Mouse (Mus musculus) stomach, embryonic 16.5 days (tissue): ENCODE measurements around the gene Denr. TPM values are rescaled to one million over a fixed set of nuclear protein-coding genes. Genes with fewer than 3 reads are reported as not detected.
A peak's percentile ranks its signal among the peaks of the same experiment; 100 is the strongest.

Source experiments
- ATAC-seq: fragments of 200-750 bp; cut with Nextera tagmentation; 2 replicates; pipeline ENCODE4 v1.8.0; 2017; ENCODE audit warnings: moderate number of reproducible peaks, moderate TSS enrichment; ENCODE audit not compliant: insufficient read depth, low FRiP score
- H3K27ac ChIP-seq: fragments of 300-500 bp; sonication (generic); 2 replicates; pipeline ENCODE4 v1.5.1; 2014; ENCODE audit warnings: low read length
- H3K27me3 ChIP-seq: fragments of 300-500 bp; sonication (generic); 2 replicates; pipeline ENCODE4 v1.6.1; 2014; ENCODE audit warnings: low read length, control low read depth, mixed read lengths; ENCODE audit not compliant: control insufficient read depth, insufficient read depth
- H3K36me3 ChIP-seq: fragments of 300-500 bp; sonication (generic); 2 replicates; pipeline ENCODE4 v1.6.1; 2014; ENCODE audit warnings: low read length; ENCODE audit not compliant: control insufficient read depth, insufficient read depth
- H3K4me1 ChIP-seq: fragments of 300-500 bp; sonication (generic); 2 replicates; pipeline ENCODE4 v1.6.1; 2014; ENCODE audit warnings: low read length, control low read depth, mixed read lengths; ENCODE audit not compliant: control insufficient read depth, insufficient read depth
- H3K4me2 ChIP-seq: fragments of 300-500 bp; sonication (generic); 2 replicates; pipeline ENCODE4 v1.6.1; 2014; ENCODE audit warnings: low read depth, low read length, mixed read lengths
- H3K4me3 ChIP-seq: fragments of 300-500 bp; sonication (generic); replicated peaks from 2 replicates; pipeline ENCODE4 v1.5.1; 2014; ENCODE audit warnings: mild to moderate bottlenecking, low read length
- H3K9ac ChIP-seq: fragments of 300-500 bp; sonication (generic); 2 replicates; pipeline ENCODE4 v1.6.1; 2014; ENCODE audit warnings: low read length
- H3K9me3 ChIP-seq: fragments of 300-500 bp; sonication (generic); replicated peaks from 2 replicates; pipeline ENCODE4 v1.6.1; 2016; ENCODE audit warnings: low read length, control low read depth; ENCODE audit not compliant: control insufficient read depth
- WGBS: fragments of 180-500 bp; shearing (Covaris S2); extraction: QIAGEN DNeasy Blood & Tissue Kit; methylation state at CpG from one replicate; pipeline ENCODE4 v1.1.7; 2014; 5-methylcytosine and 5-hydroxymethylcytosine counted together
- polyA plus RNA-seq: library from polyadenylated mRNA; unstranded; fragments of >200 nt; fragmentation: Nextera tagmentation; extraction: Ambion mirVana; gene quantifications from 2 replicates; pipeline ENCODE4 v1.2.1, GENCODE M21; 2015

Gene Denr
- polyA plus RNA-seq, 1 experiment from 2014 or later = 132 TPM

DNA sequence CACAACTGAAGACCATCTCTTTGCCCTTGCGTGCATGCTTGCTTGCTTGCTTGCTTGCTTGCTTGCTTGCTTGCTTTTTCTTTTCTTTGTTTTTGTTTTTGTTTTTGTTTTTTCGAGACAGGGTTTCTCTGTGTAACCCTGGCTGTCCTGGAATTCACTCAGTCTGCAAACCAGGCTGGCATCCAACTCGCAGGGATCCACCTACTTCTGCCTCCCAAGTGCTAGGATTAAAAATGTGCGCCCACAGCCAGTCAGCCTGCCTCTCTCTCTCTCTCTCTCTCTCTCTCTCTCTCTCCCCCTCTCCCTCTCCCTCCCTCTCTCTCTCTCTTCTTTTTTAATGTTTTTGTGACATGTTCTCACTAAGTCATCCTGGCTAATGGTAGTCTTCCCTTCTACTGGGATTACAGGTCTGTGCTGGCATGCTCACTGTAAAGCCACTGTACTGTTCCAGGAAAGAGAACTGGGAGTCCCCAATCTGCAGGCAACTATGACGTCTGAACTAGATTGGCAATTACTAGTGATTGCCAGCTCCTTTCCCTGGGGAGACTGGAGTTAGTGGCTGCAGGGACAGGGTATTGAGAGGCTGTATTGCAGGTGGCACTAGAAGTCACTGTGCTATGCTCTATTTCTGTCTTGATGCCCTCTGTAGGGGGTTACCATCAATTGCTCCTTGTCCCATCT is 45.5 kb downstream of the Denr start:
- H3K27me3 ChIP-seq = no peaks in the 10 kb centered on the region
- H3K9ac ChIP-seq = no peak overlapping the region
- no peaks in the 10 kb centered on the region for H3K36me3 ChIP-seq
- WGBS = 63% methylated on average over 5 of the region's 5 CpGs
- no peak for ATAC-seq
- H3K4me3 ChIP-seq = no peak overlapping the region
- no peaks in the 10 kb centered on the region for H3K9me3 ChIP-seq
- no peak overlapping the region for H3K27ac ChIP-seq
- H3K4me1 ChIP-seq = no peaks in the 10 kb centered on the region
- H3K4me2 ChIP-seq = no peak overlapping the region

DNA sequence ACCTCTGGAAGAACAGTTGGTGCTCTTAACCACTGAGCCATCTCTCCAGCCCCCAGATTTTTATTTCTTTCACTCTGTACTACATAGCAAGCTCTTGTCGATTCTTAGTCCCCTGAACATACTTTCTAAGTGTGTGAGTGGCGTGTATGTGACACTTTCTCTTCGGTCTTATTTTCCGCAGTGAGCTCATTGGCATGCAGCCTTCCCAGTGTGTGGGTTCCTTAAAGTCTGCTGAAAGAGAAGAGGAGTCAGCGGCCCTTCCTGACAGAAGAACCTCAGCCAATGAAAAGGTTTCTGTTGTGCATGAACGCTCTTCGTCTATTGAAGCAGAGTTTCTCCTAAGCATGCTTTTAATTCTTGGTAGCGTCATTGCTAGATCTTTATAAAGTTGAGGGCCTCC is 50.2 kb downstream of the Denr start:
- WGBS = 91% methylated on average over 8 of the region's 8 CpGs

DNA sequence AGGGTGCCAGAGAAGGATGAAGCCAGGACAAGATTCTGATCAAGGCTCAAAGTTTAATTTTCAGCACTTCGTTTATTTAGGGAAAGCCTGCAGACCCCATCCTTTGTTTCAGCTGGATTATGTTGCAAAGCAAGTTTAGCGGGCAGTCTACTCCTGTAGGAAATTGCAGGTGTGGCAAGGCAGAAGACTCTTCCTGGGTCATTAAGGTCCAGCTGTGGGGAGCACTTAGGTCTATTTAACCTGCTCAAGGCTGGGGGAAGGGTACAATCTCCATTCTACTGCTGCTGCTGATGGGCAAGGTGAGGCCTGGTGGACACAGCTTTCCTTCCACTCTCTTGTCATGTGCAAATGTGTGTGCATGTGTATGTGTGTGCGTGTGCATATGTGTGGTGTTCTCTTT is 52.0 kb downstream of the Denr start:
- no peaks in the 10 kb centered on the region for H3K9me3 ChIP-seq
- H3K27ac ChIP-seq = no peak overlapping the region
- no peak overlapping the region for H3K9ac ChIP-seq
- H3K36me3 ChIP-seq = no peaks in the 10 kb centered on the region
- peaks cover 3% of the 10 kb centered on the region for H3K4me1 ChIP-seq
- no peak overlapping the region for H3K4me3 ChIP-seq
- H3K4me2 ChIP-seq = no peak overlapping the region
- ATAC-seq = no peak
- no peaks in the 10 kb centered on the region for H3K27me3 ChIP-seq
- 68% methylated on average over 3 of the region's 3 CpGs for WGBS

More for the DNA sequence above, 50.2 kb downstream of the Denr start:
- Histone ChIP-seq H3K9me3 (no peaks in the 10 kb centered on the region), H3K4me2 (no peak overlapping the region), H3K4me1 (peaks cover 3% of the 10 kb centered on the region; the same call in 1 of the 2 replicates), H3K36me3 (no peaks in the 10 kb centered on the region), H3K27me3 (no peaks in the 10 kb centered on the region), H3K27ac (no peak overlapping the region), H3K4me3 (no peak overlapping the region), H3K9ac (no peak overlapping the region)
- ATAC-seq = no peak

DNA sequence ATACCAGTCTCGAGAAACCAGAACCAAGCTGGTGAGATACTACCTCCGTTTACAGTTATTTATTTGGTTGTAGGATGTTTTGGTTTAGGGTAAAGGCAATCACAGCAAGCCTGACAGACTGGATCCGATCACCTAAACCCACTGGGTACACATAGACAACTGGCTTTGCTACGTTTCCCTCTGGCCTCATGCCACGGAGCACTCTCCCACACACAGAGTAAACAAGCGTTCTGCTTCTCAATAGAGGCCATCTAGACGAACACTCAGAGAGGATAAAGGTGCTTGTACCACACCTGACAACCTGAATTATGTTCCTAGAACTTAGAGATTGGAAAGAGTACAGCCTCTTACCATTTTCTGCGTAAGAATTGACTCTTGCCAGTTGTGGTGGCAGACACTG is 53.2 kb downstream of the Denr start:
- Histone ChIP-seq H3K27ac (no peak overlapping the region), H3K4me1 (peaks cover 5% of the 10 kb centered on the region), H3K4me3 (no peak overlapping the region), H3K36me3 (no peaks in the 10 kb centered on the region), H3K9me3 (no peaks in the 10 kb centered on the region), H3K27me3 (no peaks in the 10 kb centered on the region), H3K9ac (no peak overlapping the region), H3K4me2 (no peak overlapping the region)
- peak; percentile 50; the same call in 1 of the 2 replicates for ATAC-seq
- 51% methylated on average over 8 of the region's 8 CpGs for WGBS

DNA sequence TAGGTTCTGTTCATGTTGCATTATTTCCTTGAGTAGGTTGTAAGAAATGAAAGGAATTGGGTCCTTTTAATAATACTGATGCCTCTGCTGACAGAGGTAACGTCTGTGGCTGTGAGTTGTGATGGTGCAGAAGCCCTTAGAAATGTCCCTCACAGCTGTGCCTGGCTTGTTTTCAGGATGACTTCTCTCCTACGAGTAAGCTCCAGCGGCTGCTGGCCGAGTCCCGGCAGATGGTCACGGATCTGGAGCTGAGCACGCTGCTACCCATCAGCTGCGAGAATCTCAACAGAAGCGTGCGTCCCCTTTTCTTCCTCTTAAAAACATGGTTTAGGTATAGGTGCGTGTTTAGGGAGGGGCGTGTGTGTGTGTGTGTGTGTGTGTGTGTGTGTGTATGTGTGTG is 54.1 kb downstream of the Denr start:
- H3K4me2 ChIP-seq = no peak overlapping the region
- H3K9ac ChIP-seq = no peak overlapping the region
- no peak overlapping the region for H3K27ac ChIP-seq
- no peak overlapping the region for H3K4me3 ChIP-seq
- H3K36me3 ChIP-seq = no peaks in the 10 kb centered on the region
- ATAC-seq = no peak
- no peaks in the 10 kb centered on the region for H3K27me3 ChIP-seq
- H3K9me3 ChIP-seq = no peaks in the 10 kb centered on the region
- WGBS = 77% methylated on average over 12 of the region's 12 CpGs
- peaks cover 5% of the 10 kb centered on the region for H3K4me1 ChIP-seq

DNA sequence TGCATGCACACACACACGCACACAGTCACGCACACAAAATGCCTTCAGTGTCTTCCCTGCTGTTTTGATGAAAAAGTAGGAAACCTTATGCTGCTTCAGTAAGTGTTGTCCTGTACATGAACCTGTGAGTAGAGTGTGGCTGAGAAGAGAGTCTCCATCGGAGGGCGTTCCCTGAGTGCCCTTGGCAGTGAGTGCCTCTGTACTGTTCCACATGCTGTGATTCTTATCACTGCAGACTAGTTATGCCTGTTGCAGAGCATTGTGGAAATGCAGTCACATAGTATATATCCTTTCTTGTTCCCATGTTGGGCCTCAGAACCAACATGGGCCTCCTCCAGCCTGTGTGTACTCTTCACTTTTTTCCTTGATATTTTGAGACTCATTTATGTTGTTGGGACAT is 57.2 kb downstream of the Denr start:
- no peak overlapping the region for H3K4me3 ChIP-seq
- no peak overlapping the region for H3K4me2 ChIP-seq
- H3K9ac ChIP-seq = no peak overlapping the region
- peaks cover 8% of the 10 kb centered on the region for H3K4me1 ChIP-seq
- no peaks in the 10 kb centered on the region for H3K27me3 ChIP-seq
- H3K27ac ChIP-seq = no peak overlapping the region; the same call in 1 of the 2 replicates
- no peaks in the 10 kb centered on the region for H3K9me3 ChIP-seq
- WGBS = 86% methylated on average over 4 of the region's 4 CpGs
- peak; percentile 61; the same call in 1 of the 2 replicates for ATAC-seq
- H3K36me3 ChIP-seq = no peaks in the 10 kb centered on the region

DNA sequence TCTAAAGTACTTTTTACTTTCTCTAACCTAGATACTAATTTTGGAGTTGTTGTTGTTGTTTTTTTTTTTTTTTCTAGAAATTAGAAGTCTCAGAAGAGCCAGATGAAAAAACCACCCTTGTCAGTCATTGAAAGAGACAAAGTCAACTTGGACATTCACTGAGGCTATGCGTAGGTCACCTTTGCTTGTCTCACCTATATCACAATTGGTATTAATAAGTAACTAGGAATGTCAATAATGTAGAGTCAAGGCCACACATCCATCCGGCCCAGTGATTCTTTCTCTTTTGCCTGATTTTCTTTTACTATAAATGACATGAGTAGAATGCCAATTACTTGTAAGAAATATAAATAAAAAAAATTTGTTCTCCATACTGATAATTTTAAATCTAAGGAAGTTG is 59.8 kb downstream of the Denr start:
- Histone ChIP-seq H3K27me3 (no peaks in the 10 kb centered on the region), H3K36me3 (no peaks in the 10 kb centered on the region), H3K9ac (no peak overlapping the region), H3K27ac (no peak overlapping the region), H3K4me1 (peaks cover 5% of the 10 kb centered on the region; the same call in 1 of the 2 replicates), H3K4me2 (no peak overlapping the region), H3K4me3 (no peak overlapping the region), H3K9me3 (no peaks in the 10 kb centered on the region)
- ATAC-seq = no peak
- 58% methylated on average over 2 of the region's 2 CpGs for WGBS

DNA sequence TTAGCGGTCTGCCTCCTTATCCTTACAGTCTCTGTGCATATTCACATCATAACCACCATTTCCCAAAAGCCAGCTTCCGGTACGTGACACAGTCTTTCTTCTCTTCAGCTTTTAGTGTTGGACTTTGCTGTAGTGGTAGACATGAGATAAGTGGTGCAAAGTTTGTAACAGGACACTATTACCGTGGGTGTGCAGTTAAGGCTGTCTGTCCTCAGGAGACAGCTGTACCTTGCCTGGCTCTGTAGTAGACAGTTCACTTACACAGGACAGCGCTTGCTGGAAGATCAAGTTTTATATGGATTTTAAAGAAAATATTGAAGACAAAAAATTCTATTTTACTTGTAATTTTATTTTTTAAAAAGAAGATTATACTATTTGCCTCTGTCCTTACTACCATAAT is 61.5 kb downstream of the Denr start:
- Histone ChIP-seq H3K4me1 (peaks cover 5% of the 10 kb centered on the region; the same call in 1 of the 2 replicates), H3K36me3 (no peaks in the 10 kb centered on the region), H3K4me2 (no peak overlapping the region), H3K4me3 (no peak overlapping the region), H3K27me3 (no peaks in the 10 kb centered on the region), H3K9me3 (no peaks in the 10 kb centered on the region), H3K27ac (no peak overlapping the region), H3K9ac (no peak overlapping the region)
- WGBS = 56% methylated on average over 5 of the region's 5 CpGs
- ATAC-seq = no peak

DNA sequence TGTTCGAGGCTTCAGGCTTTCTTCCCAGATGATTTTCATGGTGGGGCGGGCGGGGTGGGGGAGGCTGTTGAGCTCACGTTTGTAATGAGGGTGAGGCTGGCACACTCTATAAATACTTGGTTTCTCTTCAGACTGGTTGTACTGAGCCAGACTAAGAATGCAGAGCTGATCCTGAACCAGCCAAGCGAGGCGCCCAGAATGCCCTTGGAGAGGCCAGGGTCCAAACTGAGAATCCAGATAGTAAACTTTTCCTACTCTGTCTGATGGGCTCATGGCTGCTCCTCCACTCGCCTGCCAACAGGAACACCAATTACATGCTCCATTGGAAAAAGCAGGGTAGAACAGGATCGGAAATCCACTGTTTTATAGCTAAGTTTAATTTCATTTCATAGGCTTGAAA is 62.2 kb downstream of the Denr start:
- no peak overlapping the region for H3K27ac ChIP-seq
- WGBS = 70% methylated on average over 8 of the region's 8 CpGs
- H3K4me2 ChIP-seq = no peak overlapping the region
- H3K27me3 ChIP-seq = no peaks in the 10 kb centered on the region
- no peaks in the 10 kb centered on the region for H3K9me3 ChIP-seq
- H3K4me3 ChIP-seq = no peak overlapping the region
- no peaks in the 10 kb centered on the region for H3K36me3 ChIP-seq
- H3K4me1 ChIP-seq = peaks cover 5% of the 10 kb centered on the region; the same call in 1 of the 2 replicates
- no peak for ATAC-seq
- H3K9ac ChIP-seq = no peak overlapping the region
